Mouse (Mus musculus): ENCODE data around the gene H2-DMb2. TPM values are rescaled to one million over a fixed set of nuclear protein-coding genes. Genes with fewer than 3 reads are reported as not detected.

The H2-DMb2 gene
- polyA plus RNA-seq, 1 experiment from 2014 or later, result 0.32 TPM

GRCm38 (mm10) chr17:34196941-34197894, 54.1 kb downstream of the H2-DMb2 start, which contains the start of gene Psmb8:
Gene Psmb8, plus strand, starts transcription at chr17:34197721.
- no peaks in the 10 kb centered on the region for H3K36me3 ChIP-seq (ENCODE audit: control insufficient read depth, insufficient read depth, low read length)
- no peak within 1 kb of the TSS for H3K27ac ChIP-seq (ENCODE audit: low read depth, low read length)
- ATAC-seq (replicated peaks; ENCODE audit: low FRiP score), result no peak; the same call in 1 of the 2 replicates
- H3K9ac ChIP-seq (ENCODE audit: low read depth, low read length), result peak within 1 kb of the TSS; percentile 37; the same call in 1 of the 2 replicates
- no peaks in the 10 kb centered on the region for H3K9me3 ChIP-seq (ENCODE audit: control insufficient read depth, low read length)
- peak; percentile 73 for DNase-seq (ENCODE audit: low spot score)
- H3K4me1 ChIP-seq (replicated peaks; ENCODE audit: control insufficient read depth, insufficient read depth, low read length), result peaks cover 11% of the 10 kb centered on the region
- H3K4me2 ChIP-seq, result peak within 1 kb of the TSS; percentile 63
- 5% methylated on average over 41 of the region's 41 CpGs for WGBS
- H3K4me3 ChIP-seq (ENCODE audit: low read depth, low read length), result peak within 1 kb of the TSS; percentile 46
- H3K27me3 ChIP-seq (replicated peaks; ENCODE audit: control insufficient read depth, insufficient read depth, low read length), result peaks cover 79% of the 10 kb centered on the region

GRCm38 (mm10) chr17:34197904-34198520, 54.9 kb downstream of the H2-DMb2 start:
- Histone ChIP-seq H3K4me1 (replicated peaks; ENCODE audit: control insufficient read depth, insufficient read depth, low read length) (peaks cover 11% of the 10 kb centered on the region), H3K4me3 (ENCODE audit: low read depth, low read length) (peak overlapping the region; percentile 46), H3K4me2 (peak overlapping the region; percentile 63), H3K9me3 (ENCODE audit: control insufficient read depth, low read length) (no peaks in the 10 kb centered on the region), H3K36me3 (ENCODE audit: control insufficient read depth, insufficient read depth, low read length) (no peaks in the 10 kb centered on the region), H3K9ac (ENCODE audit: low read depth, low read length) (peak overlapping the region; percentile 37; the same call in 1 of the 2 replicates), H3K27me3 (replicated peaks; ENCODE audit: control insufficient read depth, insufficient read depth, low read length) (peaks cover 73% of the 10 kb centered on the region), H3K27ac (ENCODE audit: low read depth, low read length) (no peak overlapping the region)
- no peak for ATAC-seq (replicated peaks; ENCODE audit: low FRiP score)
- no peak for DNase-seq (ENCODE audit: low spot score)
- 2% methylated on average over 32 of the region's 32 CpGs for WGBS

- peak overlapping the region; percentile 63 for H3K4me2 ChIP-seq
- H3K4me3 ChIP-seq (ENCODE audit: low read depth, low read length), result peak overlapping the region; percentile 46
- H3K9me3 ChIP-seq (ENCODE audit: control insufficient read depth, low read length), result no peaks in the 10 kb centered on the region
- ATAC-seq (replicated peaks; ENCODE audit: low FRiP score), result no peak
- peak overlapping the region; percentile 37; the same call in 1 of the 2 replicates for H3K9ac ChIP-seq (ENCODE audit: low read depth, low read length)
- peaks cover 71% of the 10 kb centered on the region for H3K27me3 ChIP-seq (replicated peaks; ENCODE audit: control insufficient read depth, insufficient read depth, low read length)
- H3K4me1 ChIP-seq (replicated peaks; ENCODE audit: control insufficient read depth, insufficient read depth, low read length), result peaks cover 11% of the 10 kb centered on the region
- DNase-seq (ENCODE audit: low spot score), result no peak
- H3K27ac ChIP-seq (ENCODE audit: low read depth, low read length), result no peak overlapping the region
- H3K36me3 ChIP-seq (ENCODE audit: control insufficient read depth, insufficient read depth, low read length), result no peaks in the 10 kb centered on the region
- WGBS, result 13% methylated on average over 11 of the region's 11 CpGs
Observed at GRCm38 (mm10) chr17:34198521-34198912, 55.4 kb downstream of the H2-DMb2 start.

- Histone ChIP-seq H3K9me3 (ENCODE audit: control insufficient read depth, low read length) (no peaks in the 10 kb centered on the region), H3K4me2 (no peak overlapping the region), H3K4me3 (ENCODE audit: low read depth, low read length) (no peak overlapping the region), H3K36me3 (ENCODE audit: control insufficient read depth, insufficient read depth, low read length) (no peaks in the 10 kb centered on the region), H3K9ac (ENCODE audit: low read depth, low read length) (no peak overlapping the region), H3K27me3 (replicated peaks; ENCODE audit: control insufficient read depth, insufficient read depth, low read length) (peaks cover 64% of the 10 kb centered on the region), H3K27ac (ENCODE audit: low read depth, low read length) (no peak overlapping the region), H3K4me1 (replicated peaks; ENCODE audit: control insufficient read depth, insufficient read depth, low read length) (peaks cover 11% of the 10 kb centered on the region)
- WGBS, result 67% methylated on average over 12 of the region's 12 CpGs
- DNase-seq (ENCODE audit: low spot score) (no peak), ATAC-seq (replicated peaks; ENCODE audit: low FRiP score) (no peak)
Observed at GRCm38 (mm10) chr17:34199050-34199619, 56.0 kb downstream of the H2-DMb2 start.

GRCm38 (mm10) chr17:34200047-34200446, 56.9 kb downstream of the H2-DMb2 start:
- no peak overlapping the region for H3K27ac ChIP-seq (ENCODE audit: low read depth, low read length)
- DNase-seq (ENCODE audit: low spot score) (no peak), ATAC-seq (replicated peaks; ENCODE audit: low FRiP score) (no peak)
- WGBS, result 84% methylated on average over 10 of the region's 10 CpGs
- no peaks in the 10 kb centered on the region for H3K36me3 ChIP-seq (ENCODE audit: control insufficient read depth, insufficient read depth, low read length)
- H3K27me3 ChIP-seq (replicated peaks; ENCODE audit: control insufficient read depth, insufficient read depth, low read length), result peaks cover 55% of the 10 kb centered on the region
- H3K4me3 ChIP-seq (ENCODE audit: low read depth, low read length), result no peak overlapping the region
- H3K4me2 ChIP-seq, result no peak overlapping the region
- H3K9me3 ChIP-seq (ENCODE audit: control insufficient read depth, low read length), result no peaks in the 10 kb centered on the region
- H3K9ac ChIP-seq (ENCODE audit: low read depth, low read length), result no peak overlapping the region
- H3K4me1 ChIP-seq (replicated peaks; ENCODE audit: control insufficient read depth, insufficient read depth, low read length), result peaks cover 16% of the 10 kb centered on the region

- no peak for DNase-seq (ENCODE audit: low spot score)
- H3K4me2 ChIP-seq, result no peak overlapping the region
- no peaks in the 10 kb centered on the region for H3K36me3 ChIP-seq (ENCODE audit: control insufficient read depth, insufficient read depth, low read length)
- H3K4me3 ChIP-seq (ENCODE audit: low read depth, low read length), result no peak overlapping the region
- 83% methylated on average over 16 of the region's 16 CpGs for WGBS
- peaks cover 46% of the 10 kb centered on the region for H3K27me3 ChIP-seq (replicated peaks; ENCODE audit: control insufficient read depth, insufficient read depth, low read length)
- no peak overlapping the region for H3K9ac ChIP-seq (ENCODE audit: low read depth, low read length)
- no peak for ATAC-seq (replicated peaks; ENCODE audit: low FRiP score)
- H3K9me3 ChIP-seq (ENCODE audit: control insufficient read depth, low read length), result no peaks in the 10 kb centered on the region
- peaks cover 21% of the 10 kb centered on the region for H3K4me1 ChIP-seq (replicated peaks; ENCODE audit: control insufficient read depth, insufficient read depth, low read length)
- H3K27ac ChIP-seq (ENCODE audit: low read depth, low read length), result no peak overlapping the region
Observed at GRCm38 (mm10) chr17:34200772-34201505, 57.8 kb downstream of the H2-DMb2 start.
